20 mouse cellular contexts compared by ENCODE assay signal in genomic region chr15:86094324-86095121, GRCm38 (mm10). TPM values are rescaled to one million over a fixed set of nuclear protein-coding genes. Genes with fewer than 3 reads are reported as not detected.
DNase-seq lines count a peak whose midpoint lies in the region; TF ChIP-seq lines count a peak whose summit lies in the region.
"Had no signal": no experiment of that assay in that cellular context is flagged by ENCODE, and none has a peak within 500 bp of the region (broad histone marks: within the 10 kb centered on the region; RNA-seq: fewer than 3 reads in every experiment).

No protein-coding gene starts in this region.

- peak; percentile 37; the same call in 1 of the 2 replicates for TF ChIP-seq EP300 in CH12.LX (IDR thresholded peaks at IDR 0.05; ENCODE audit: low read length)

- peak overlapping the region; percentile 39; the same call in 1 of the 2 replicates for H3K4me2 ChIP-seq in CH12.LX (ENCODE audit: insufficient read depth, low read depth, poor library complexity, severe bottlenecking)
- H3K4me2 ChIP-seq: embryonic facial prominence, embryonic 15.5 days; kidney, embryonic 15.5 days; limb, embryonic 13.5 days; lung, embryonic 14.5 days; midbrain, embryonic 12.5 days had no signal

- H3K4me3 ChIP-seq in CH12.LX (replicated peaks in 1 of 3; ENCODE audit: low read depth in 2 of 3, low read length in 2 of 3, poor library complexity in 1 of 3): no peak overlapping the region
- H3K4me3 ChIP-seq in small intestine, adult 2 months (ENCODE audit: low read depth, low read length): no peak overlapping the region
- H3K4me3 ChIP-seq: embryonic facial prominence, embryonic 15.5 days; kidney, embryonic 15.5 days; limb, embryonic 13.5 days; midbrain, embryonic 12.5 days; myocyte had no signal

- peak; percentile 35 to 43 for DNase-seq in spleen, adult 18-20 months
- DNase-seq in spleen, postnatal 10 days (ENCODE audit: low spot score in 2 of 2): no peak
- DNase-seq in CH12.LX (ENCODE audit: extremely low read depth): peak; percentile 48
- DNase-seq in thymus, postnatal 36 days: peak; percentile 40 to 53
- DNase-seq in yolk sac, embryonic 10.5 days (ENCODE audit: low spot score): no peak
- DNase-seq in lung, adult 18-20 months: no peak
- DNase-seq in adipocyte (ENCODE audit: low spot score): no peak
- DNase-seq: adrenal gland, adult 8-10 months; cerebellum, adult 18-20 months; heart, postnatal 14 days; lung, embryonic 14.5 days had no signal

- no peak overlapping the region for H3K9ac ChIP-seq in CH12.LX (ENCODE audit: insufficient read depth, low read depth)
- H3K9ac ChIP-seq: embryonic facial prominence, embryonic 15.5 days; kidney, embryonic 15.5 days; limb, embryonic 13.5 days; lung, embryonic 14.5 days; midbrain, embryonic 12.5 days had no signal

- dilution Hi-C loops in CH12.LX (cut with MboI; ENCODE audit: extremely low pct_ligation_motif_present, extremely low pct_unique_long_range_greater_than_20kb, low sequenced_read_pairs): no loop called here

- peaks cover 20 to 47% of the 10 kb centered on the region in 2 experiments for H3K4me1 ChIP-seq in CH12.LX (ENCODE audit: control insufficient read depth in 1 of 2, insufficient read depth in 2 of 2)
- peaks cover 55% of the 10 kb centered on the region for H3K4me1 ChIP-seq in small intestine, adult 2 months (ENCODE audit: control insufficient read depth, insufficient read depth, insufficient read length, low read length)

- H3K36me3 ChIP-seq in CH12.LX (replicated peaks in 1 of 2; ENCODE audit: control insufficient read depth in 1 of 2, insufficient read depth in 1 of 2, low read length in 1 of 2): no peaks in the 10 kb centered on the region
- H3K36me3 ChIP-seq in small intestine, adult 2 months (ENCODE audit: control insufficient read depth, insufficient read depth, low read length): 0 out of 2 replicates have a peak, but pooled peaks cover 10% of the 10 kb centered on the region

- H3K9me3 ChIP-seq in CH12.LX (replicated peaks; ENCODE audit: low read length): no peaks in the 10 kb centered on the region
- H3K9me3 ChIP-seq: embryonic facial prominence, embryonic 15.5 days; kidney, embryonic 15.5 days; limb, embryonic 13.5 days; midbrain, embryonic 12.5 days had no signal

- peaks cover 46% of the 10 kb centered on the region for H3K27me3 ChIP-seq in CH12.LX (replicated peaks)
- no peaks in the 10 kb centered on the region for H3K27me3 ChIP-seq in small intestine, adult 2 months (ENCODE audit: control insufficient read depth, insufficient read depth, low read length)
- H3K27me3 ChIP-seq: embryonic facial prominence, embryonic 15.5 days; kidney, embryonic 15.5 days; limb, embryonic 13.5 days; midbrain, embryonic 12.5 days; Patski had no signal

- in situ Hi-C loops in CH12.LX (cut with MboI; ENCODE audit: low pct_ligation_motif_present, low pct_unique_long_range_greater_than_20kb, low sequenced_read_pairs): no loop called here

- 66% methylated on average over 10 of the region's 10 CpGs for WGBS in small intestine, adult 2 months

- H3K79me2 ChIP-seq in CH12.LX (replicated peaks; ENCODE audit: control insufficient read depth, extremely low read depth, insufficient read depth, poor library complexity, severe bottlenecking): no peaks in the 10 kb centered on the region

- no peak for TF ChIP-seq CTCF in CH12.LX (conservative IDR thresholded peaks at IDR 0.05 in 1 of 2, IDR thresholded peaks at IDR 0.05 in 1 of 2; ENCODE audit: low read depth in 2 of 2, low read length in 2 of 2)
- TF ChIP-seq CTCF in small intestine, adult 2 months (IDR thresholded peaks at IDR 0.05; ENCODE audit: extremely low read depth, insufficient read length, insufficient replicate concordance, low read depth, low read length): no peak

- TF ChIP-seq POLR2A in CH12.LX (IDR thresholded peaks at IDR 0.05; ENCODE audit: low read depth, low read length): no peak
- TF ChIP-seq POLR2A in small intestine, adult 2 months (IDR thresholded peaks at IDR 0.05; ENCODE audit: low read depth, low read length): no peak

- no peak overlapping the region for H3K27ac ChIP-seq in CH12.LX (ENCODE audit: insufficient read depth, low read depth)
- H3K27ac ChIP-seq in small intestine, adult 2 months (ENCODE audit: insufficient read depth, low read depth, low read length): peak overlapping the region; percentile 75
- H3K27ac ChIP-seq: embryonic facial prominence, embryonic 15.5 days; hindbrain, postnatal 0 days; kidney, embryonic 15.5 days; limb, embryonic 13.5 days; macrophage; midbrain, embryonic 12.5 days had no signal

- TF ChIP-seq RAD21 in CH12.LX (IDR thresholded peaks at IDR 0.05; ENCODE audit: low read depth, low read length): no peak

TF ChIP-seq in CH12.LX, 34 proteins besides CTCF, POLR2A, EP300 and RAD21:
- no peak for TF ChIP-seq HCFC1 (IDR thresholded peaks at IDR 0.05; ENCODE audit: low read depth, low read length)
- TF ChIP-seq MAFK (IDR thresholded peaks at IDR 0.05; ENCODE audit: insufficient replicate concordance, low read length): peak; percentile 62; the same call in 1 of the 2 replicates
- TF ChIP-seq SIN3A (IDR thresholded peaks at IDR 0.05; ENCODE audit: low read length): no peak
- no peak for TF ChIP-seq JUN (IDR thresholded peaks at IDR 0.05; ENCODE audit: insufficient read depth, low read depth, low read length)
- no peak for TF ChIP-seq UBTF (IDR thresholded peaks at IDR 0.05; ENCODE audit: low read depth, low read length)
- peak; percentile 52; the same call in 1 of the 2 replicates for TF ChIP-seq IRF4 (IDR thresholded peaks at IDR 0.05; ENCODE audit: low read depth, low read length)
- TF ChIP-seq RCOR1 (conservative IDR thresholded peaks at IDR 0.05; ENCODE audit: low read depth, low read length): 0 out of 2 replicates have a peak, but pooled peaks have one; percentile 57
- TF ChIP-seq MAX (IDR thresholded peaks at IDR 0.05; ENCODE audit: low read length): no peak
- peak; percentile 63 for TF ChIP-seq ETS1 (conservative IDR thresholded peaks at IDR 0.05; ENCODE audit: low read depth, low read length)
- TF ChIP-seq MEF2A (IDR thresholded peaks at IDR 0.05; ENCODE audit: borderline replicate concordance, low read depth, low read length): no peak
- TF ChIP-seq TCF12 (IDR thresholded peaks at IDR 0.05; ENCODE audit: low read depth, low read length): peak; percentile 59; the same call in 1 of the 2 replicates
- no peak for TF ChIP-seq ZC3H11A (IDR thresholded peaks at IDR 0.05; ENCODE audit: low read depth, low read length)
- no peak for TF ChIP-seq ZNF384 (IDR thresholded peaks at IDR 0.05; ENCODE audit: low read depth, low read length)
- TF ChIP-seq MXI1 (IDR thresholded peaks at IDR 0.05; ENCODE audit: low read depth, low read length): no peak
- peak; percentile 49; the same call in 1 of the 2 replicates for TF ChIP-seq BHLHE40 (IDR thresholded peaks at IDR 0.05; ENCODE audit: low read depth, low read length)
- no peak for TF ChIP-seq POLR2AphosphoS2 (IDR thresholded peaks at IDR 0.05; ENCODE audit: low read depth, low read length)
- TF ChIP-seq USF1 (IDR thresholded peaks at IDR 0.05; ENCODE audit: low read depth, low read length): no peak
- no peak for TF ChIP-seq GABPA (IDR thresholded peaks at IDR 0.05; ENCODE audit: insufficient replicate concordance, low read depth, low read length)
- TF ChIP-seq MYC (IDR thresholded peaks at IDR 0.05; ENCODE audit: low read depth, low read length): no peak
- TF ChIP-seq ZMIZ1 (IDR thresholded peaks at IDR 0.05; ENCODE audit: low read depth, low read length): no peak
- no peak for TF ChIP-seq PAX5 (IDR thresholded peaks at IDR 0.05; ENCODE audit: low read length)
- TF ChIP-seq KAT2A (IDR thresholded peaks at IDR 0.05; ENCODE audit: insufficient replicate concordance, low read length): no peak
- TF ChIP-seq MAZ (IDR thresholded peaks at IDR 0.05; ENCODE audit: low read depth, low read length): no peak
- TF ChIP-seq TBP (conservative IDR thresholded peaks at IDR 0.05; ENCODE audit: low read depth, low read length): no peak
- 0 out of 2 replicates have a peak, but pooled peaks have one; percentile 10 for TF ChIP-seq NRF1 (IDR thresholded peaks at IDR 0.05; ENCODE audit: low read depth, low read length)
- no peak for TF ChIP-seq CHD1 (IDR thresholded peaks at IDR 0.05; ENCODE audit: low read depth, low read length)
- no peak for TF ChIP-seq SMC3 (IDR thresholded peaks at IDR 0.05; ENCODE audit: low read depth, low read length)
- peak; percentile 41; the same call in 1 of the 2 replicates for TF ChIP-seq ELF1 (IDR thresholded peaks at IDR 0.05; ENCODE audit: low read depth, low read length)
- TF ChIP-seq CHD2 (IDR thresholded peaks at IDR 0.05; ENCODE audit: low read length): no peak
- no peak for TF ChIP-seq USF2 (conservative IDR thresholded peaks at IDR 0.05; ENCODE audit: low read depth, low read length)
- TF ChIP-seq ZKSCAN1 (IDR thresholded peaks at IDR 0.05; ENCODE audit: borderline replicate concordance, low read depth, low read length): no peak

RNA-seq across cellular contexts. Expression of gene Gramd4, which starts 37.0 kb away (rescaled TPM):
- total RNA-seq in CH12.LX (2012; rRNA removed) (0.08 and 0.17 TPM in 2 replicates), CH12.LX (2014; rRNA removed) (0.66 TPM in 2 replicates)
- 0.56 and 0.63 TPM in 2 replicates for polyA plus RNA-seq in CH12.LX (2012; ENCODE audit: insufficient read length, low read depth)
- polyA plus RNA-seq in small intestine, adult 2 months (2012; rRNA removed): 10.5 and 25.1 TPM in 2 replicates

Comparison
In these comparisons a context has a peak if more than half of its experiments do, and no peak if none do; other contexts are left out.
1. DNase-seq: peak in spleen, adult 18-20 months (2 of 2), CH12.LX (single experiment) and thymus, postnatal 36 days (2 of 2); none in spleen, postnatal 10 days (0 of 2), yolk sac, embryonic 10.5 days (single experiment), lung, adult 18-20 months (0 of 2) and adipocyte (single experiment).